Mouse (Mus musculus): ENCODE results near the gene Slc22a7.

Slc22a7 gene

GRCm38 (mm10) chr17:46433627-46434026, 4.6 kb downstream of the Slc22a7 start:
- no peak for DNase-seq

- DNase-seq: peak; percentile 83
Measured at GRCm38 (mm10) chr17:46428761-46429414, 9.4 kb downstream of the Slc22a7 start, which contains the start of gene Crip3. TSS of gene Crip3 (plus strand) at chr17:46428926.

- peak; percentile 92 for DNase-seq
Measured at GRCm38 (mm10) chr17:46426496-46426895, 11.8 kb downstream of the Slc22a7 start.

GRCm38 (mm10) chr17:46419717-46420116, 18.5 kb downstream of the Slc22a7 start:
- DNase-seq: no peak

GRCm38 (mm10) chr17:46418628-46419027, 19.6 kb downstream of the Slc22a7 start:
- DNase-seq: no peak

GRCm38 (mm10) chr17:46408478-46408877, 29.8 kb downstream of the Slc22a7 start:
- peak; percentile 21 for DNase-seq

- DNase-seq: peak; percentile 46
Measured at GRCm38 (mm10) chr17:46394631-46395030, 43.6 kb downstream of the Slc22a7 start.

GRCm38 (mm10) chr17:46393012-46393411, 45.2 kb downstream of the Slc22a7 start:
- DNase-seq: peak; percentile 82

- peak; percentile 74 for DNase-seq
Measured at GRCm38 (mm10) chr17:46388200-46388599, 50.1 kb downstream of the Slc22a7 start.

- DNase-seq: peak; percentile 95
Measured at GRCm38 (mm10) chr17:46384061-46384801, 54.0 kb downstream of the Slc22a7 start.

GRCm38 (mm10) chr17:46383294-46384060, 54.8 kb downstream of the Slc22a7 start, which contains the start of gene Zfp318:
TSS of gene Zfp318 (plus strand) at chr17:46383731.
- DNase-seq: peak; percentile 100

Data from heart, adult 11 months (tissue).